Mouse (Mus musculus) forebrain, embryonic 15.5 days (tissue): ENCODE measurements around the gene Dnajb13. TPM values are rescaled to one million over a fixed set of nuclear protein-coding genes. Genes with fewer than 3 reads are reported as not detected.

ENCODE experiments used
- ATAC-seq: fragments of 200-750 bp; cut with Nextera tagmentation; replicated peaks from 2 replicates; pipeline ENCODE4 v1.8.0; 2017; ENCODE audit warnings: mild to moderate bottlenecking, moderate TSS enrichment, moderate library complexity
- H3K27ac ChIP-seq: fragments of 300-500 bp; sonication (generic); replicated peaks from 2 replicates; pipeline ENCODE4 v1.5.1; 2015; ENCODE audit warnings: mild to moderate bottlenecking, inconsistent platforms
- H3K27me3 ChIP-seq: fragments of 300-500 bp; sonication (generic); 2 replicates; pipeline ENCODE4 v1.6.1; 2015; ENCODE audit warnings: inconsistent platforms
- H3K36me3 ChIP-seq: fragments of 300-500 bp; sonication (generic); 2 replicates; pipeline ENCODE4 v1.6.1; 2015; ENCODE audit warnings: mild to moderate bottlenecking, inconsistent platforms
- H3K4me1 ChIP-seq: fragments of 300-500 bp; sonication (generic); 2 replicates; pipeline ENCODE4 v1.6.1; 2015; ENCODE audit warnings: inconsistent platforms
- H3K4me2 ChIP-seq: fragments of 300-500 bp; sonication (generic); replicated peaks from 2 replicates; pipeline ENCODE4 v1.6.1; 2015; ENCODE audit warnings: mild to moderate bottlenecking, inconsistent platforms
- H3K4me3 ChIP-seq: fragments of 300-500 bp; sonication (generic); 2 replicates; pipeline ENCODE4 v1.5.1; 2015; ENCODE audit warnings: mild to moderate bottlenecking, inconsistent platforms
- H3K9ac ChIP-seq: fragments of 300-500 bp; sonication (generic); replicated peaks from 2 replicates; pipeline ENCODE4 v1.6.1; 2015; ENCODE audit warnings: mild to moderate bottlenecking, inconsistent platforms
- H3K9me3 ChIP-seq: fragments of 300-500 bp; sonication (generic); 2 replicates; pipeline ENCODE4 v1.6.1; 2016; ENCODE audit warnings: inconsistent platforms
- whole genome bisulfite sequencing: fragments of 180-500 bp; shearing (Covaris S2); methylation state at CpG from one replicate; pipeline ENCODE4 v1.1.7; 2015; ENCODE audit warnings: mixed read lengths; 5-methylcytosine and 5-hydroxymethylcytosine counted together
- polyA plus RNA-seq: library from polyadenylated mRNA; unstranded; fragments of >200 nt; fragmentation: Nextera tagmentation; extraction: Ambion mirVana; gene quantifications from 2 replicates; pipeline ENCODE4 v1.2.1, GENCODE M21; 2015

The Dnajb13 gene
- polyA plus RNA-seq: 2.6 and 4.9 TPM in 2 replicates

- H3K27me3 ChIP-seq: no peaks in the 10 kb centered on the region
- no peak within 1 kb of the TSS for H3K9ac ChIP-seq
- peak; percentile 64; the same call in 1 of the 2 replicates for ATAC-seq
- no peak within 1 kb of the TSS for H3K4me3 ChIP-seq
- no peak within 1 kb of the TSS for H3K27ac ChIP-seq
- H3K9me3 ChIP-seq: no peaks in the 10 kb centered on the region
- 51% methylated on average over 11 of the region's 11 CpGs for WGBS
- no peaks in the 10 kb centered on the region for H3K36me3 ChIP-seq
- no peaks in the 10 kb centered on the region for H3K4me1 ChIP-seq
- H3K4me2 ChIP-seq: no peak within 1 kb of the TSS
Measured at GRCm38 (mm10) chr7:100514573-100514972, at the start of gene Dnajb13. Dnajb13 (minus strand) TSS chr7:100514960.

- H3K27ac ChIP-seq: peak overlapping the region; percentile 13
- H3K36me3 ChIP-seq: 0 out of 2 replicates have a peak, but pooled peaks cover 5% of the 10 kb centered on the region
- H3K4me3 ChIP-seq: no peak overlapping the region
- 54% methylated on average over 11 of the region's 11 CpGs for WGBS
- H3K4me2 ChIP-seq: no peak overlapping the region
- peaks cover 3% of the 10 kb centered on the region; the same call in 1 of the 2 replicates for H3K4me1 ChIP-seq
- ATAC-seq: no peak
- no peaks in the 10 kb centered on the region for H3K9me3 ChIP-seq
- no peak overlapping the region for H3K9ac ChIP-seq
- H3K27me3 ChIP-seq: no peaks in the 10 kb centered on the region
Measured at GRCm38 (mm10) chr7:100561861-100562587, 47.3 kb upstream of the Dnajb13 start.

- H3K36me3 ChIP-seq: no peaks in the 10 kb centered on the region
- 88% methylated on average over 4 of the region's 4 CpGs for WGBS
- no peak overlapping the region for H3K4me3 ChIP-seq
- H3K9me3 ChIP-seq: no peaks in the 10 kb centered on the region
- no peak overlapping the region for H3K4me2 ChIP-seq
- no peak overlapping the region for H3K27ac ChIP-seq
- H3K27me3 ChIP-seq: no peaks in the 10 kb centered on the region
- peaks cover 18% of the 10 kb centered on the region for H3K4me1 ChIP-seq
- ATAC-seq: no peak
- no peak overlapping the region for H3K9ac ChIP-seq
Measured at GRCm38 (mm10) chr7:100559331-100559730, 44.6 kb upstream of the Dnajb13 start.

GRCm38 (mm10) chr7:100557241-100557640 lies 42.5 kb upstream of the Dnajb13 start:
- Histone ChIP-seq H3K27me3 (no peaks in the 10 kb centered on the region), H3K36me3 (no peaks in the 10 kb centered on the region), H3K9ac (no peak overlapping the region), H3K4me2 (no peak overlapping the region), H3K4me1 (peaks cover 19% of the 10 kb centered on the region), H3K27ac (no peak overlapping the region), H3K4me3 (no peak overlapping the region), H3K9me3 (no peaks in the 10 kb centered on the region)
- 91% methylated on average over 5 of the region's 5 CpGs for WGBS
- no peak for ATAC-seq

GRCm38 (mm10) chr7:100555431-100555951 lies 40.7 kb upstream of the Dnajb13 start:
- Histone ChIP-seq H3K4me2 (peak overlapping the region; percentile 35), H3K4me3 (no peak overlapping the region), H3K36me3 (no peaks in the 10 kb centered on the region), H3K9ac (no peak overlapping the region; the same call in 1 of the 2 replicates), H3K4me1 (peaks cover 19% of the 10 kb centered on the region), H3K9me3 (no peaks in the 10 kb centered on the region), H3K27ac (peak overlapping the region; percentile 93), H3K27me3 (no peaks in the 10 kb centered on the region)
- 7% methylated on average over 13 of the region's 13 CpGs for WGBS
- ATAC-seq: peak; percentile 93

GRCm38 (mm10) chr7:100554939-100555338 lies 40.2 kb upstream of the Dnajb13 start:
- ATAC-seq: no peak

GRCm38 (mm10) chr7:100550338-100551007 lies 35.7 kb upstream of the Dnajb13 start:
- no peak overlapping the region for H3K9ac ChIP-seq
- WGBS: 49% methylated on average over 5 of the region's 5 CpGs

More at GRCm38 (mm10) chr7:100554939-100555338, 40.2 kb upstream of the Dnajb13 start:
- H3K9me3 ChIP-seq: no peaks in the 10 kb centered on the region
- H3K4me1 ChIP-seq: peaks cover 19% of the 10 kb centered on the region
- H3K27me3 ChIP-seq: no peaks in the 10 kb centered on the region
- 44% methylated on average over 5 of the region's 5 CpGs for WGBS
- H3K9ac ChIP-seq: no peak overlapping the region
- H3K36me3 ChIP-seq: no peaks in the 10 kb centered on the region
- no peak overlapping the region for H3K4me2 ChIP-seq
- H3K27ac ChIP-seq: peak overlapping the region; percentile 93
- no peak overlapping the region for H3K4me3 ChIP-seq

GRCm38 (mm10) chr7:100549796-100550195 lies 35.0 kb upstream of the Dnajb13 start:
- H3K9me3 ChIP-seq: no peaks in the 10 kb centered on the region
- WGBS: 88% methylated on average over 3 of the region's 3 CpGs
- H3K27me3 ChIP-seq: no peaks in the 10 kb centered on the region
- no peak overlapping the region for H3K27ac ChIP-seq
- no peak overlapping the region for H3K9ac ChIP-seq
- H3K4me3 ChIP-seq: no peak overlapping the region
- H3K36me3 ChIP-seq: no peaks in the 10 kb centered on the region
- peaks cover 8% of the 10 kb centered on the region for H3K4me1 ChIP-seq
- no peak overlapping the region for H3K4me2 ChIP-seq
- no peak for ATAC-seq

More at GRCm38 (mm10) chr7:100550338-100551007, 35.7 kb upstream of the Dnajb13 start:
- H3K4me3 ChIP-seq: no peak overlapping the region
- no peaks in the 10 kb centered on the region for H3K27me3 ChIP-seq
- H3K4me1 ChIP-seq: peaks cover 15% of the 10 kb centered on the region
- 0 out of 2 replicates have a peak, but pooled peaks have one; percentile 41 for ATAC-seq
- H3K9me3 ChIP-seq: no peaks in the 10 kb centered on the region
- H3K36me3 ChIP-seq: no peaks in the 10 kb centered on the region
- H3K27ac ChIP-seq: no peak overlapping the region
- H3K4me2 ChIP-seq: no peak overlapping the region

- ATAC-seq: no peak
- Histone ChIP-seq H3K9ac (no peak overlapping the region), H3K9me3 (no peaks in the 10 kb centered on the region), H3K4me1 (peaks cover 3% of the 10 kb centered on the region; the same call in 1 of the 2 replicates), H3K27me3 (no peaks in the 10 kb centered on the region), H3K4me3 (no peak overlapping the region), H3K36me3 (no peaks in the 10 kb centered on the region), H3K27ac (no peak overlapping the region), H3K4me2 (no peak overlapping the region)
- WGBS: 81% methylated on average over 4 of the region's 4 CpGs
Measured at GRCm38 (mm10) chr7:100547631-100548030, 32.9 kb upstream of the Dnajb13 start.

GRCm38 (mm10) chr7:100544437-100544836 lies 29.7 kb upstream of the Dnajb13 start:
- H3K36me3 ChIP-seq: peaks cover 8% of the 10 kb centered on the region
- no peaks in the 10 kb centered on the region for H3K4me1 ChIP-seq
- H3K4me2 ChIP-seq: no peak overlapping the region
- no peak overlapping the region for H3K4me3 ChIP-seq
- H3K27me3 ChIP-seq: no peaks in the 10 kb centered on the region
- no peaks in the 10 kb centered on the region for H3K9me3 ChIP-seq
- H3K9ac ChIP-seq: no peak overlapping the region
- ATAC-seq: no peak
- no peak overlapping the region for H3K27ac ChIP-seq
- WGBS: 83% methylated on average over 1 of the region's 1 CpGs

GRCm38 (mm10) chr7:100539516-100539915 lies 24.8 kb upstream of the Dnajb13 start:
- Histone ChIP-seq H3K36me3 (peaks cover 13% of the 10 kb centered on the region), H3K9ac (no peak overlapping the region), H3K9me3 (no peaks in the 10 kb centered on the region), H3K4me2 (no peak overlapping the region), H3K4me1 (peaks cover 11% of the 10 kb centered on the region), H3K27me3 (no peaks in the 10 kb centered on the region), H3K4me3 (no peak overlapping the region), H3K27ac (no peak overlapping the region)
- ATAC-seq: no peak
- WGBS: 96% methylated on average over 9 of the region's 9 CpGs

- Histone ChIP-seq H3K36me3 (peaks cover 13% of the 10 kb centered on the region), H3K4me3 (peak overlapping the region; percentile 65), H3K4me1 (peaks cover 11% of the 10 kb centered on the region), H3K9me3 (no peaks in the 10 kb centered on the region), H3K4me2 (peak overlapping the region; percentile 60), H3K27ac (peak overlapping the region; percentile 91), H3K27me3 (no peaks in the 10 kb centered on the region), H3K9ac (peak overlapping the region; percentile 79)
- no peak for ATAC-seq
- WGBS: 32% methylated on average over 7 of the region's 7 CpGs
Measured at GRCm38 (mm10) chr7:100537519-100537902, 22.8 kb upstream of the Dnajb13 start.
